Mouse (Mus musculus) liver, postnatal 0 days (tissue): ENCODE measurements around the gene Paqr7.

Experiments used
- CTCF ChIP-seq: sonication (generic); IDR thresholded peaks from 2 replicates; pipeline ENCODE4 v1.5.1; 2016; ENCODE audit warnings: antibody characterized with exemption, low read depth
- EP300 ChIP-seq: IDR thresholded peaks from 2 replicates; pipeline ENCODE4 v1.6.1; 2016; ENCODE audit warnings: antibody characterized with exemption, low read depth, mild to moderate bottlenecking

GRCm38 (mm10) chr4:134485151-134485900 is 11.2 kb upstream of the Paqr7 start:
- TF ChIP-seq CTCF (peak; percentile 7; the same call in 1 of the 2 replicates), EP300 (peak; percentile 32; the same call in 1 of the 2 replicates)
